Mouse (Mus musculus) gonadal fat pad, adult 2 months (tissue): Measurements from ENCODE around the gene Ubxn10. TPM values are rescaled to one million over a fixed set of nuclear protein-coding genes. Genes with fewer than 3 reads are reported as not detected.

ENCODE experiments used
- DNase-seq: peaks from one replicate; pipeline ENCODE4 v3.0.0-alpha.2; 2012; ENCODE audit warnings: low read depth
- polyA plus RNA-seq: library from polyadenylated mRNA; depleted of rRNA; stranded (reverse); fragments of >200 nt; gene quantifications from 2 replicates; pipeline ENCODE4 v1.2.3, GENCODE M21; 2012

The Ubxn10 gene
- polyA plus RNA-seq, 1 experiment: 5.3 TPM

DNA sequence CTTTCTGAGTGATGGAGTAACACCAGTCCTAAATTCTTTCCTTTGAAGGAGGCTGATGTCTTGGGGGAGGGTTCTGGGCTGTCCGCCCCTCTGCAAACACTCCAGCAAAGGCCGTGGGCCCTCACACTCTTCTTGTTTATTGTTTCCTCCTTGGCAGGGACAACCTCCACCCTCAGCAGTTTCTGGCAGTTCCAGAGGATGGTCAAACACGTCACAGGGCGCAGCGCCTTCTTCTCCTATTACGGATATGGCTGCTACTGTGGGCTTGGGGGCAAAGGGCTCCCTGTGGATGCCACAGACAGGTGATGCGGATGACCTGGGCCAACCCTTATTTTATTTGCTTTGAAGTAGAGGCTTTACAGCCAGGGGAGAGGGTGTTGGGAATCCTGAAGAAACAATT, 2.9 kb downstream of the Ubxn10 start:
- DNase-seq: no peak

DNA sequence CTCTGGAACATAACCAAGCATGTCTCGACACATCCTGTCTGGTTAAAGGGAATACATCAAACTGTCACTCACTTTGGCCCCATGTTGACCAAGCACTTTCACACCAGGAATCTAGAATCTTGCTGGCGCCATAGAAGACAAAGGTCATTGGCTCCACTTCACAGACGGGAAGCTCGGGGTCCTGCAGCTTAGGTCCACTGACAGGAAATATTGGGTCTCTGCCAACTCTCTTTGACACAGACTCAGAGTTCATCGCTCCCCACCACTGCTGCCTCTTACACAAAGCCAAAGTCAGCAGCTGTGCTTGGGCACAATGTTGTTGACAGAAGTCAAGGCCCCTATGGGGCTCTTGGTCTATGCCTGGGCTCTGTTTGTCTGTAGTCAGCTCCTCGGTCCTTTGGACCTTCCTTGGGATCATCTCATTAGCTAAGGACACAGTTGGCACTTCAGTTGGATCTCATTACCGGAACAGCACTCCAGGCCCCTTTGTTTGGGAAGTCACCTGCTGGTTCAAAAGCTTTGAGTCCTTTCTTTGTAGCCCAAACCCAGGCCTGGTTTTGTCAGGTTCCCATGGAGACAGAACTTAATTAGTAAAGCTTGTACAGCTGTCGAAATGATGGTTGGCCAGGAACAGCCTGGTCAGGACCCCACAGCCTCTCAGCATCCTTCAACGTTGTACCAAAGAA, 7.8 kb downstream of the Ubxn10 start:
- DNase-seq: no peak

DNA sequence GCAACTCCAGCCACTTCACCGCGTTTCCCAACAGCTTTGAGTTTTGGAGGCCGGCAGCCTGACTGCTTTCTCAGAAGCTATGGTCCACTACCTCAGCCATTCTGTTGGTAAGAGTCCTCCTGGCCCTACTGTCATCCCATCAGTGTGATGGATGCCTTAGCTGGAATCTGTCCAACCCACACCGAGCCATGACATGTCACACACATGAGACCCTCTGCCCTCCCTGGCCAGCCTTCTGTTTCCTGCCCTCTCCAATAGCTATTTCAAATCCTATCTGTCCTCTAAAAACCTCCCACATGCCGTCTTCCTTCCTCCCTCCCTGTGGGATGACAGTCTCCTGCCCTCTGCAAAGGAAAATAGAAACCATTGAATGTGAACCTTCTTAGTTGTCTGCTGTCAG, 11.2 kb downstream of the Ubxn10 start:
- no peak for DNase-seq

DNA sequence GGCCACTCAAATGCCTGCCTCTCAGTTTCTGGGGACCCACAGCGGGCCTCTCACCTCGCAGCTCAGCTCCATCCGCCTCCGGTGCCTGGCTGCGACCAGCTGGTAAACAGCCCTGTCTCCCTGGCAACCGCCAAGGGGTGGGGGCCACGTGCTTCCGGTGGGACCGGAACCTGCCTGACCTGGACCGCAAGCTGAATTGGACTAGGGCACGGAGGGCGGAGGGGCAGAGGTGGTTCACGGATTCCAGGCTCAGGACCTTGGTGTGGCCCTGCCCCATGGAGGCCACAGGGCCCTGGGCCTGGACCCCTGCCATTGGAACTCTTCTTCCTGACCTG, 11.9 kb downstream of the Ubxn10 start:
- DNase-seq: no peak

DNA sequence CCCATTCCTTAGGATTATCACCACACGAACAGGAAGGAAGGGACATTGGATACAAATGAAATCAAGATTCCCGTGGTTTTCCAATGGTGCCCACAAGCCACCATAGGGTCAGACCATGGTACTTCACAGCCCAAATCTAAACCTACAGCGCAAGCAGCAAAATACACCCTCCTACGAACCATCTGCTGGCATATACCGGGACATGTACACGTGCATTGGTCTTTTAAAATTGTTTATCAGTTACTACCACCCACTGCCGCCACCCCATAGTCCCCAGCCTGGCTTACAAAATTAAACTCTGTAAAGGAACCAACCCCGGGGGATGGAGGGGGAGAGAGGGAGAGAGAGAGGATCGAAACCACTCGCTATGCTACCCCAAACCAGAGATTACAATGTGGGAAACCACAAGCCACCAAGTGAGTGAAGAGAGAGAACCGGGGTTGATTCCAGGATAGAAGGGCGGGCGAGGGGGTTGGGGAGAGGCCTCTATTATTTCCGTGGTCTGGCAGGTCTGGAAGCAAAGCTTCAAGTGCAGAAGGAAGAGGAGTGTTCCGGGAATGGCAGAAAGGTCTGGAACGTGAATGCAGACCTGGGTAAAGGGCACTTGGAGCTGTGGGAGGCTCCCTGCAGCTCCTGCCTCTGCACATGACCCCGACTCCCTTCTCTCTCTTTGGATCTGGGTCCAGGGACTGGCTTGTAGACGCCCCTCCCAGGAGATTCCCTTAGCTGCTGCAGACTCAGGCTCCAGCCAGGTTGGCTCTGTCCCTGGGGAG, 12.4 kb downstream of the Ubxn10 start, which contains the start of gene Pla2g2c:
TSS of gene Pla2g2c (plus strand) at position 439 of the 773 bp plus-strand sequence.
- no peak for DNase-seq

DNA sequence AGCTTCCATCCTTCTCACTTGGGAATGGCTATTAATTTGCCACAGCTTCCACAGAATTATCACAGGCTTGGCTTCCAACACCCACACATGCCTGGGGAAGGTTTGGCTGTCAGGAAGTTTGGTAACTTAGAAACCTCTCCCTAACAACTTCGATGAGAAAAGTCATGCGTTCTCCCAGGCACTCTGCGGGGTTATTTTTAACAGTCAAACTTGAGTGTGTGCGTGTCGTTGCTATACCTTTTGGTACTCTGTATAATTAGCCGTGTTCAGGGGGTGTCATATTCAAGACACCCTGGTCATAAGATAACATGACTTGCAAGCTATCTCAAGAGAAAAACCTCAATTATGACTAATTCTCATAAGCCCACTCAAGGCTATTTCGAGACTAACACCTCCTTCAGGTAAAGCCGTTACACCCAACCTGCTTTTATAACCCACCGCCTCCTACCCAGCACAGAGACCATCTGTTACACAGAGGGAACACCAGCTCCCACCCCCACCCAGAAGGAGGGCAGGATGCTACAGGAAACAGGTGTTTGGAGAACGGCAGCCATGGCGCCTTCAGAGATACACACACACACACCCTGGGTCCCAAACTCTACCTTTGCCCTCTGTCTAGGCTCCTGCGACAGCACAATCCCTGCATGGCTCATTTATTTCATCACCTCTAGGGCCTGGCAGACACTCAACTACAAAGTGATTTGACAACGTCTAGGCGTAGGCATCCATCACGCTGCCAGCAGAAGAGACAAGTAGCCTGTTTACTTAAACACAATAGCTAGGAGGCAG, 13.3 kb downstream of the Ubxn10 start:
- DNase-seq: peak; percentile 17

DNA sequence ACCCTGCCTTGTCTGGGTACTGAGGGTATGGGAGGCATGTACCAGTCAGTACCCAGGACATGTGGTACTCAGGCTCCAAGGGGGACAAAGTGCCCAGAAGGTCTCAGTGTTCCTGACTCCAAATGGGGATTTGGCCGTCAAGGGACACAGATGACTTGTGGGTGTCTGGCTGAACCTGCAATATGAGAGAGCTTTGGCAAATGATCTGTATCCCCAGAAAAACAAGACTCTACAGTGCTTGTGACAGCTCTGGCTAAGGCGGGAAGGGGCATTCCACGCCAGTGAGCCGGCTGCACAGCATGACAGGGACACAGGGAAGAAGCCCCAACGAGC, 17.7 kb downstream of the Ubxn10 start:
- DNase-seq: no peak

DNA sequence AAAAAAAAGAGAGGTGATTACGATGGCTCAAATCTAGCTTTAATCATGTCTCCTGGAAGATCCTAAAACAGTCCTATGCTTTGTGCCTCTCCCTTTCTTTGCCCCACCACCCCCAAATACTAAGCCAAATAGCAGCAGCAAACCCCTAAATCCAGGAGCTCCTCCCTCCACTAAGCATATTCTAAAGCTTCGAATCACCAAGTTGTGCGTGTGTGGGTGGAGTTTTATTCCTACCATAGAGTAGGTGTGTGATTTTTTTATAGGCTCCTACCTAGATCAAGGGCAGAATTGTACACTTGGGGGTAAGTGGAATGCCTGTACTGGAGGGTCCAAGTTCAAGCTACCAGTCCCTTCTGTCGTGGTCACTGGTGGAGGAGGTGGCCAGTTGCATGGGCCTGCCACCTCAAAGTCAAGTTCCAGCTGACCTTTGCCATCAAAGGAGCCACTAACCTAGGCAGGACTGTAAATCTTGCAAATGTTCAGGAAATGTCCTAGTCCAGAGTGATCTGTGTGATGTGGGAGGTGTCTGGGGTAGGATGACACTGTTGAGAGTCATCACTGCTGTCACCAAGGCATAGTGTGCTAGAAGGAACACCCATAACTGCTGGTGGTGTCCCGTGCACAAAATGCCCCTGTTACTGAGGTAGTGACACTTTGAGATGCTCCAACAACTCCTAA, 18.2 kb downstream of the Ubxn10 start:
- no peak for DNase-seq

DNA sequence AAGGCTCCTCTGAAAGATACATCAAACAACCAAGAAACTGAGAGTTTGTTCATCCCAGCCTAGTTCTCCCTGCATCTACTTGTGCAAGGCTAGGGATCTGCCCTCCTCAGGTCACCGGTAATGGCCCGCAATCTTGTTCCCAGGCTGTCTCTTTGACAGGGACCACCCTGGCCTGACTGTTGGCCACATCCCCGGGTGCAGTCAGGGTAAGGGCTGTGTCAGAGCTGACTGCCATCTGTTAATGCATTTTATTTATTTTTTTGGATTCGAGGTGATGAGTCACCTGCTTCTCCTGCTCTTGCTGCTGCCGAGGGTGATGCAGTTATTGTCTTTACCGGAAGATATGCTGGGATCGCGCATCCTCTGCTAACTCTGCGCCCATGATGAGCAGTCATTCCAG, 20.3 kb downstream of the Ubxn10 start:
- DNase-seq: no peak

DNA sequence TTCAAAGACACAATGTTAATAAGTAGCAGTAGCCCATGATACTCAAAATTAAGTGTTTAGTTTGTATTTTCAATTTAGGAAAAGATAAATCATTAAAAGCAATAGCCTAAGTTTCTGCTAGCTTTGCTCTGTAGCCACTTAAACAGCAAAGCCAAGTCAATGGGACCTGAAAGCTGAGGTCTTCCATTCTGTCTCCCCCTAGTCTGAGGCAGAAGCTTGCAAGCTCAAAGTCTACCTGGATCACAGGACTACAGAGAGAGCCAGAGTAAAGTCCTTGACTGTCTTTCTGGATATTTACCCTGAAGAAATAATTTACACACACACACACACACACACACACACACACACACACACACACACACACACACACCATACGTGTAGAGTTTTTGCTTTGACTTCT, 22.8 kb downstream of the Ubxn10 start:
- no peak for DNase-seq

DNA sequence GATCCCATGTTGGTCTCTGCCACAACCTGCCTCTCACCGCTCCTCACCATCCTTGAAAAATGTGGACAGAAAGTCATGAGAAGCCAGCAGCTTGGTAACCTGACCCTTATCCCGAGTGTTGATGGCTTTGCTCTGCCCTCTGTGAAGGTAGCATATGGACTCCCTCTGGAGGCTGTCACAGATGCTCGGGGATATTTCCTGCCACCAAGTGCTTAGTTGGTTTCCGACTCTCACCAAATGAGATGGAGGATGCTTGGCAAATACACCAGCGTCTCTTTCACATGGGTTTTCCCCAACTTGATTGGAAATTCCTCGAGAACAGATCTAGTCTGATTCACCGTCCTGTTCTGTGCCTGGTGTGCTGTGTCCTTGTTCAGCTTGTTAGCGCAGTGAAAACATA, 24.3 kb downstream of the Ubxn10 start:
- DNase-seq: no peak

DNA sequence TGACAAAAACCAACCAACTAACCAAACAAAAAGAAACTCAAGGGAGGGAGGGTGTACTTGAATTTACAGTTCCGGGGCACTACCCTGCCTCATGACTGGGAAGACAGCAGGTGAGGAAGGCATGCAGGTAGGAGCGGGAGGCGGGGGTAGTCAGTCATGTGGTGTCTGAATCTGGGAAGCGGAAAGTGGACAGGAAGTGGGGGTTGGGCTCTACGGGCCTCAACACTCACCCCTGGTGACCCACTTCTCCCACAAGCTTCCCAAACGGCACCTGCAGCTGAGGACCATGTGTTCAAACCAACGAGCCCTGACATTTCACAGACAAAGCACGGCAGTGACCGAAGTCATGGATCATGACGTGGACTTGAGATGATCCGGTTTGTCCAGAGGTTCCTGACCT, 24.9 kb downstream of the Ubxn10 start:
- no peak for DNase-seq

DNA sequence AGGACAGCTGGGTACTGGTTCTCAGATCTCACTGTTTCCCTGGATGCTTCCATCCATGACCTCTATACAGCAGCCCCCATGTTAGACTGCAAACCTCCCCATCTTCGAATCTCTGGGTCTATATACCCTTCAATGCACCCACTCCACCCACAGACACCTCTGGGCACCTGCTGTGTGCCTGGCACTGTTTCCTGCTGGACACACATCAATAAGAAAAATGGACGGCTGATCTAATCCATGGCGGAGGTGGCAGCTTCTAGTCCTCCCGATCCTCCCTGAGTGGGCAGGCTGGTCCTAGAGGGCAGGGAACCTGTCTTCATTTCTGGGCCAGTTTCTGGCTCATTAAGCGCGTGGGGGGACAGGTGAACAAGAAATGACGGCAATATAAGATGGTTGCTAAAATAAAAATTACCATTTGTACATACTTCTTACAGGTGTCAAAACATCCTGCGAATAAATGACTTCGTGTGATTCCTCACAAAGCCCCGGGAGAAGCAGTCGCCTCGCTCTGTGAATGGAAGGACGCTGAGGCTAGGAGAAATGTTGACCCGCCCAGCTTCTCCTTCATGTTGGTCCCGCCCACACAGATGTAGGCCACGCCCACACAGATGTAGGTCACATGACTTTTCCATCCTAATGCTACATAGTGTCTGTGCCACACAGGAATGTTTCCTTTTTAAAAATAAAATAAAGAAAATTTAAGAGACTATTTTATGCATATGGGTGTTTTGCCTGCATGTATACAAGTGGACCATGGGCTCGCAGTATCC, 25.7 kb downstream of the Ubxn10 start:
- no peak for DNase-seq

DNA sequence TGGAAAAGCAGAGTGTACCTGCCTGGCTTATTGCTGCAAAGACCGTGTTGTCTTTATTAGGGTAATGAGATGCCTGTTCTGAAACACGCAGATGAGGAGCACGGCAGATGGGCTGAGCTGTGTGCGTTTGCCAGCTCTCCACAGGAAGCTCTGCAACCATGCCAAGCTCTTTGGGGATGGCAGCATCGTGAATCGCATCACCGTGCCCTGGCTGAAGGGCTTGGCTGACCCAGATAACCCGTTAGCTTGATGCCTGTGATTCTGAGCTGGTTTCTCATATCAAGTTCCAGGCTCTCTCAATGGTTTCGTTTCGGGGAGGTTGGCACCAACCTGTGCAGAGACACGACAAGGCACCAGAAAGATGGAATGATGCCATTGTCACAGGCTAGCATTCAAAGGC, 26.3 kb downstream of the Ubxn10 start:
- DNase-seq: no peak

DNA sequence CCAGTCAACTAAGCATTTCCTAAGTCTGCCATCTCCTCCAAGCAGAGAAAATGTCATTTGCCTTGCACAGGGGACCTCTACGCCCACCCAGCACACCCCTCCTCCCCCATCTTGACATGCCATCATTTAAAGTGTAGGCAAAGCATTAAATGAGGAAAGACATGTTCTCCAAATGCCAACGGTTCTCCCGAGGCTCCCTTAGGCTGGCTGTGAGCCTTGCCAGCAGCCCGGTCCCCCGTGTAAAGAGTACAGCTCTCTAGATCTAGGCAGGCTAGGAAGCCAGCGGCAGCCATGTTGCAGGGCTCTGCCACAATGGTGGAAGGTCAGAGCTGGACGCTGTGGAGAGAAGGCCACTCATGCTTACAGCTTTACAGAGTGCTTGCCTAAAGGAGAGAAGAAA, 27.0 kb downstream of the Ubxn10 start:
- DNase-seq: no peak

DNA sequence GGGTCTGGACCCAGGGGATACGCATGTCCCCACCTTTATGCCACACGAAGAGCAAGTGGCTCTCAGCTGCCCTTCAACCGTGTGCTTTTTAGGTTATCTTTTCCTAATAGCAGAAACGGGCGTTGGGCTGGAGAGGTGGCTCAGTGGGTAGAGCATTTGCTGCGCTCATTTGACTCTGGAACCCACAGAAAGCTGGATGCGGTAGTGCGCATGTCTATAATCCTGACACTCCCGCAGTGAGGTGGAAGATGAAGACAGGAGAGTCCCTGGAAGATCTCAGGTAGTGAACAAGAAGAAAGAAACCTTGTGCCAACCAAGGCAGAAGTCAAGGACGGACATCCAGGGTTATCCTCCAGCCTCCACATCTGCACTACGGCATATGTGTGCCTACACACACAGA, 27.7 kb downstream of the Ubxn10 start:
- DNase-seq: no peak

DNA sequence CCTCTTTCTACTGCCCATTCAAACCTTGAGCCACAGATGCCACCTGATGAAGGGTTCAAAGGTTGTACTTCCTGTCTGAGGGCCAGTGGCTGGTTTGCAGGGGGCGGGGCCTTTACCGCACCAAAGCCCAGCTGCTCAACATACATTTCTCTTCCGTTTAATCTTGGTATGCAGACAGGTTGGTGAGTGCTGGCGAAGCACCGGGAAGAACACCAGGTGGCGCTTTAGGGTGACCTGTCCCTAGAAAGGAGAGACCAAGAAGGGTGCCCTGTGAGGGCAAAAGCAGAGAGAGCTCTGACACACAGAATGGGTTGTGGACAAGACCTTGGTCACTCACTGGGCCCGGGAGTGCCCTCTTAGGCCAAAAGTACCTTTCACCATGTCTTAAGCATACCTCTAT, 28.3 kb downstream of the Ubxn10 start:
- no peak for DNase-seq

DNA sequence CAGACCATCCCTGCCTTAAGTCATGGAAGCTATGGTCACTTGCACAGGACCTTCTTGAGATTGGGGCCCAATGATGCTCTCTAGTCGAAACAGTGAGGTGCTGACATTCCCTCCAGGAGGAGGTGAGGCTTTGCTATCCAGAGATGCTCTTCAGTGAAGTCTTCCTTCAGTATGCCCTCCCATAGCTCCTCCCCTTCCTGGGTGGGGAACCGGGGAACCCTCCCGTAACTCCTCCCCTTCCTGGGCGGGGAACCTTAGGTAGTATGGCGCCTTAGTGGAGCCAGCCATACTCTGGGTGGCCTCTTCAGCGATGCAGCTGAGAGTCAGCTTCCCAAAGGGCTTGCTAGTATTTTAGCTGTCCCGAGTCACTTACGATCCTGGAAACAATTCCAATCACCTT, 30.3 kb downstream of the Ubxn10 start:
- no peak for DNase-seq

DNA sequence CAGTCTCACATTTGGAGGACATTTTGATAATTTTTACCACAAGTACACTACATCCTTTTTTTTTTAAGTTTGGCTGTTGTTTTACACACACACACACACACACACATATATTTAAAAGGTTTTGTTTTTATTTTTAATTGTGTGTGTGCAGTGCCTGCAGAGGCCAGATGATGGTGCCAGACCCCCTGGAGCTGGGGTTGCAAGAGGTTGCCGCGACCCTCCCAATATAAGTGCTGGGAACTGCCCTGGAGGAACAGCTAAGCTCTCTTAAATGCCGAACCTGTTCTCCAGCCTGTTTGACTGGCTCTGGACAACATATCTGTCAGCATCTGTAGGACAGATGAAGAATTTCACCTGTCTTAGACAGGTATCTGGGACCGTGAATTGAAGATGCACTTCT, 32.8 kb downstream of the Ubxn10 start:
- DNase-seq: no peak

DNA sequence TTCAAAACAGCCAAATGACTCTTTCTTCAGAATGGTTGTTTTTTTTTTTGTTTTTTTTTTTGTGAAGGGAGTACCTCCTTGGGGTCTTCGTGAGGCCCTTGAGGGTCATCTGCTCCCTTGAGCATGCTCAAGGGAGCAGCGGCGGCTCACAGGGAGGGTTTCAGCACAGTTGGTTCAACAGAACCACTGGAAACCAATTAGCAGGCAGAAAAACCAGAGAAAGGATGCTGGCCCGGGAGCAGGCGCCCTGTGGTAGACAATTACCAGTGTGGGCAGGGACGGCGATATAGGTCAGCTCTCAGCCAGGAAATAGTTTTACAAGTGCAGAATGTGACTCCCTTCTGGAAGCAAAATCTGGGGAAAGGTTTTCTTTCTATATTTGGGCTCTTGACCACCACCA, 33.4 kb downstream of the Ubxn10 start:
- no peak for DNase-seq

DNA sequence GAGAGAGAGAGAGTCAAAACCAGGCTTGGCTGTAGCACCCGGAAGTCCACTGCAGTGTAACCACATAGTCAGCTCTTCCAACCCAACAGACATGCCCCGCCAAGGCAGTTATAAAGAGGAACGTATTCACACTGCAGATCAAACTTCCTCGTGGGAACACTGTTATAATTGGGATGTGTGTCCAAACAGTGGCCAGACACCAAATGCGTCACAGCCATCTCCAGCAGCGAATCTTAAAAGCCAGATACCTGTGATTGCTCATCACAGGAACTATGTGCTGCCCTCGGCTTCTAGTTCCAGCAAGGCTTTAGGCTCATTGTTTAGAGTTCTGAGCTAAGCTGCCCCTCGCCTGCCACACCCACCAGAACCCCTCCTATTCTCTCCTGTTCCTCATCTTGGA, 34.4 kb downstream of the Ubxn10 start:
- no peak for DNase-seq

DNA sequence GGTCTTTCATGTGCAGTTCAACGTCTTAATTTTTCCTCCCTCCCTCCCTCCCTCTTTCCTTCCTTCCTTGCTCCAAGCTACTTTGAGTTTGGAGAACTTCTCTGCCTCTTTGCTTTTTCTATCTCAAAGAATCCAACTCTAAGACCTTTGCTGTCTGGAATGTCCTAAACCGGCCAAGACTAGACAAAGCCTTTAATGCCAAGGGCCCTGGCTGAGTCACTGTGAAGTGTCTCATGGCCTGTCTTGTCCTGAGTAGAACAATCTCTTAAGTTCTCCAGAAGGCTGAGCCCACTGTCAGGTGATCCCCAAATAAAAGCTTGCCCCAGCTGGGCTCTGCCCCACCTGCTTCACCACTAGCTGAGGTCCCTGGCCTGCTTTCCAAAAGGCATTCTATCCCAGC, 34.9 kb downstream of the Ubxn10 start:
- no peak for DNase-seq
